Mouse (Mus musculus) lung, postnatal 0 days (tissue): ENCODE data around the gene Hist1h4i. TPM values are rescaled to one million over a fixed set of nuclear protein-coding genes. Genes with fewer than 3 reads are reported as not detected.

Experiments
- ATAC-seq: fragments of 200-750 bp; cut with Nextera tagmentation; 2 replicates; pipeline ENCODE4 v1.8.0; 2017; ENCODE audit warnings: moderate library complexity
- DNase-seq: peaks from one replicate; pipeline ENCODE4 v3.0.0-alpha.2; 2016; ENCODE audit warnings: low spot score
- H3K27ac ChIP-seq: fragments of 300-500 bp; sonication (generic); 2 replicates; pipeline ENCODE4 v1.5.1; 2014; ENCODE audit warnings: antibody characterized with exemption, mild to moderate bottlenecking, low read length, mixed read lengths
- H3K27me3 ChIP-seq: fragments of 300-500 bp; sonication (generic); replicated peaks from 2 replicates; pipeline ENCODE4 v1.6.1; 2014; ENCODE audit warnings: low read length, mixed read lengths; ENCODE audit not compliant: insufficient read depth
- H3K36me3 ChIP-seq: fragments of 300-500 bp; sonication (generic); 2 replicates; pipeline ENCODE4 v1.6.1; 2014; ENCODE audit warnings: low read length, mixed read lengths; ENCODE audit not compliant: insufficient read depth
- H3K4me1 ChIP-seq: fragments of 300-500 bp; sonication (generic); 2 replicates; pipeline ENCODE4 v1.6.1; 2014; ENCODE audit warnings: antibody characterized with exemption, low read depth, low read length, mixed read lengths; ENCODE audit not compliant: insufficient read depth
- H3K4me2 ChIP-seq: fragments of 300-500 bp; sonication (generic); replicated peaks from 2 replicates; pipeline ENCODE4 v1.6.1; 2014; ENCODE audit warnings: low read depth, mild to moderate bottlenecking, low read length, moderate library complexity, mixed read lengths
- H3K4me3 ChIP-seq: fragments of 300-500 bp; sonication (generic); 2 replicates; pipeline ENCODE4 v1.5.1; 2014; ENCODE audit warnings: low read depth, low read length
- H3K9ac ChIP-seq: fragments of 300-500 bp; sonication (generic); replicated peaks from 2 replicates; pipeline ENCODE4 v1.6.1; 2014; ENCODE audit warnings: low read depth, mild to moderate bottlenecking
- H3K9me3 ChIP-seq: fragments of 300-500 bp; sonication (generic); 2 replicates; pipeline ENCODE4 v1.6.1; 2016; ENCODE audit warnings: low read length, mixed read lengths
- CTCF ChIP-seq: IDR thresholded peaks from 2 replicates; pipeline ENCODE4 v1.5.1; 2016; ENCODE audit warnings: antibody characterized with exemption, mild to moderate bottlenecking
- EP300 ChIP-seq: IDR thresholded peaks from 2 replicates; pipeline ENCODE4 v1.6.1; 2016; ENCODE audit warnings: antibody characterized with exemption, mild to moderate bottlenecking, control low read depth
- WGBS: fragments of 180-500 bp; shearing (Covaris S2); extraction: QIAGEN DNeasy Blood & Tissue Kit; methylation state at CpG from one replicate; pipeline ENCODE4 v1.1.7; 2014; 5-methylcytosine and 5-hydroxymethylcytosine counted together
- polyA plus RNA-seq: library from polyadenylated mRNA; unstranded; fragments of >200 nt; fragmentation: Nextera tagmentation; extraction: Ambion mirVana; gene quantifications from 2 replicates; pipeline ENCODE4 v1.2.1, GENCODE M21; 2015

Hist1h4i gene
- polyA plus RNA-seq, 1 experiment from 2014 or later = 4.6 TPM

DNA sequence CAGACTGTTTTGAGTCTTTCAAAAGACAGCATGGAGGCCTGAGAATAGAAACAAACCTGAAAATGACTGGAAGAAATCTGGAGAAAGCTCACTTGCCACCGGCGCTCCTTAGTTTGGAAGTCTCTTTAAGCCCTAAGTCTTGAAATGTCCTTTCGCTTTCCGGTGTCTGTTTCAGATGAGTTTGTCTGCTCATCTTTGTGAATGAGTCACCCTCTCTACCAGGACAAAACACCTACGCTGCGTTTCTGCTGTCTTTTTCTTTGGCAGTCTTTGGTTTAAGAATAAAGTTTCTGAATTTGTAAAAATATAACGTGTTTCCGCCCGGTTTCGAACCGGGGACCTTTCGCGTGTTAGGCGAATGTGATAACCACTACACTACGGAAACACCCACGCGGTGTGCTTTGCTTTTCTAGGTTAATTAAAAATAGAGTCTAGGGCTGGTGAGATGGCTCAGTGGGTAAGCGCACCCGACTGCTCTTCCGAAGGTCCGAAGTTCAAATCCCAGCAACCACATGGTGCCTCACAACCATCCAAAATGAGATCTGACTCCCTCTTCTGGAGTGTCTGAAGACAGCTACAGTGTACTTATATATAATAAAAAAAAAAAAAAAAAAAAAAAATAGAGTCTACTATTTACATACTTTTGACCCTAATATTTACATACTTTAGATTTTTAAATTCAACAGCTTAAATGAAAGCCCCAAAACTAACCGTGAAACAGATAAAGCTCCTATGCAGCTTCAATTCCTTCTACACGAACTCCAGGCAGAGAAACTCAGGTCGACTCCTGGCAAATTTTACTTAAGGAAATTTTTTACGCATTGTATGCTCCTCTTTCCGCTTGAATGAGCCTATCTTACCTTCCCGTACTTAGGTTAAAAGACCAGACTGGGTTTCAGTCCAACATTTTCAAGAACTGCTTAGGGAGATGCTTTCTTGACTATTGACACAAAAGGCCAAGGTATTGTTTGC lies 25.4 kb downstream of the Hist1h4i start:
- DNase-seq = peak; percentile 64
- WGBS = 17% methylated on average over 27 of the region's 27 CpGs
- Histone ChIP-seq H3K4me3 (no peak overlapping the region), H3K27ac (no peak overlapping the region), H3K9me3 (no peaks in the 10 kb centered on the region), H3K36me3 (no peaks in the 10 kb centered on the region), H3K4me2 (0 out of 2 replicates have a peak overlapping the region, but pooled peaks have one; percentile 12), H3K27me3 (peaks cover 28% of the 10 kb centered on the region), H3K4me1 (peaks cover 5% of the 10 kb centered on the region; the same call in 1 of the 2 replicates), H3K9ac (no peak overlapping the region)
- ATAC-seq = peak; percentile 88
- TF ChIP-seq CTCF (peak; percentile 32), EP300 (peak; percentile 25; the same call in 1 of the 2 replicates)

DNA sequence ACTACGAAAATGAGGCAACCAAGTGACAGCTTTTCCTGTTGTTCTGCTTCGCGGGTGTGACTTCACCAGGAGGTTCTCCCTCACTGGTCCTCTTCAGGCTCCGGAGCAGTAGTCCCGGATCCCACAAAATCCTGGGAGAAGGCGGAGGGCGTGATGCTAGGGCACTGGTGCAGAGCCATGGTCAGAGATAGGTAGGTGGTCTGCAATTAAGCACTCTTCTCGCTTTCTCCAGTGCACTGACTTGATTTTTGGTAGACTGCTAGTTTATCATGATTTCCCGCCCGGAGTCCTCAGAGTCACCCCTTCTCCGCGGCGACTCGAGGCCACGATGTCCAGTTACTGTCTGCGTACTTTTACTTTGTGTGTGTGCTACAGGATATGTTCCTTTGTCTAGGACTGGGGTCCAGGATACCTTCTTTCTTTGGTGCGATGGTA lies 26.7 kb downstream of the Hist1h4i start:
- DNase-seq (no peak), ATAC-seq (no peak)
- Histone ChIP-seq H3K4me2 (peak overlapping the region; percentile 52), H3K27me3 (peaks cover 36% of the 10 kb centered on the region), H3K4me1 (peaks cover 5% of the 10 kb centered on the region; the same call in 1 of the 2 replicates), H3K9me3 (no peaks in the 10 kb centered on the region), H3K27ac (no peak overlapping the region), H3K36me3 (no peaks in the 10 kb centered on the region), H3K4me3 (peak overlapping the region; percentile 24), H3K9ac (no peak overlapping the region)
- TF ChIP-seq EP300 = no peak
- no peak for TF ChIP-seq CTCF
- 10% methylated on average over 17 of the region's 17 CpGs for WGBS

- Histone ChIP-seq H3K36me3 (no peaks in the 10 kb centered on the region), H3K4me3 (peak overlapping the region; percentile 24; the same call in 1 of the 2 replicates), H3K27ac (no peak overlapping the region), H3K9ac (no peak overlapping the region), H3K4me2 (peak overlapping the region; percentile 52), H3K27me3 (peaks cover 43% of the 10 kb centered on the region), H3K9me3 (no peaks in the 10 kb centered on the region), H3K4me1 (peaks cover 5% of the 10 kb centered on the region; the same call in 1 of the 2 replicates)
- TF ChIP-seq EP300 (no peak), CTCF (no peak)
- DNase-seq (no peak), ATAC-seq (no peak)
- 15% methylated on average over 13 of the region's 13 CpGs for WGBS
Observed at GRCm38 (mm10) chr13:22013716-22014115, 27.4 kb downstream of the Hist1h4i start.

GRCm38 (mm10) chr13:22009642-22010041 lies 31.5 kb downstream of the Hist1h4i start, which contains the start of gene Prss16:
Prss16 (minus strand) TSS chr13:22009742.
- DNase-seq = no peak

DNA sequence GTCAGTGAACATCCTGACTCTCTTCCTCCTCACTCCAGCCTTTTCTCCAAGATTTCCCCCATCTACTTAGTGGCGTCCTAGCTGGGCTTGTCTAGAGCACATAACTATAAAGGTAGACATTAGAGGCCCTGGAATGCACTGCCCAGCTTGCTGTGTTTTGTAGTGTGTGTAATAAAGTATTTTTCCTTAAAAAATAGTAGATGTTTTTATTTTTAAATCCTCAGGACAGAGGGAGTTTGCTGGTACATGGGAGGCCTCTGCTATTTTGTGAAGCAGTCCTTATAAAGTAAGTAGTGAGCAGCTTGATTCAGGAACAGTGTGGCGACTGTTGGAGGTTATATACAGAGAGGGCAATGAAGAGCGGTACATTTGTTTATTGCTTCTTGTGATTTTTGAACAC lies 32.5 kb downstream of the Hist1h4i start:
- H3K4me3 ChIP-seq = no peak overlapping the region
- no peak for ATAC-seq
- WGBS = 80% methylated on average over 3 of the region's 3 CpGs
- H3K27ac ChIP-seq = no peak overlapping the region
- DNase-seq = no peak
- H3K9ac ChIP-seq = no peak overlapping the region
- no peaks in the 10 kb centered on the region for H3K9me3 ChIP-seq
- TF ChIP-seq EP300 = no peak
- TF ChIP-seq CTCF = no peak
- no peaks in the 10 kb centered on the region for H3K36me3 ChIP-seq
- peaks cover 68% of the 10 kb centered on the region for H3K27me3 ChIP-seq
- no peak overlapping the region for H3K4me2 ChIP-seq
- H3K4me1 ChIP-seq = peaks cover 4% of the 10 kb centered on the region; the same call in 1 of the 2 replicates

More at GRCm38 (mm10) chr13:22009642-22010041, 31.5 kb downstream of the Hist1h4i start, which contains the start of gene Prss16:
- Histone ChIP-seq H3K27me3 (peaks cover 70% of the 10 kb centered on the region), H3K9ac (no peak within 1 kb of the TSS), H3K4me1 (peaks cover 9% of the 10 kb centered on the region; the same call in 1 of the 2 replicates), H3K4me2 (no peak within 1 kb of the TSS), H3K27ac (no peak within 1 kb of the TSS), H3K9me3 (no peaks in the 10 kb centered on the region), H3K36me3 (no peaks in the 10 kb centered on the region), H3K4me3 (no peak within 1 kb of the TSS)
- no peak for ATAC-seq
- TF ChIP-seq EP300 (no peak), CTCF (no peak)
- 31% methylated on average over 7 of the region's 7 CpGs for WGBS

GRCm38 (mm10) chr13:22007872-22008271 lies 33.3 kb downstream of the Hist1h4i start:
- WGBS = 50% methylated on average over 7 of the region's 7 CpGs
- no peak for ATAC-seq
- no peaks in the 10 kb centered on the region for H3K9me3 ChIP-seq
- DNase-seq = no peak
- H3K4me2 ChIP-seq = no peak overlapping the region
- no peak overlapping the region for H3K9ac ChIP-seq
- H3K36me3 ChIP-seq = no peaks in the 10 kb centered on the region
- peaks cover 63% of the 10 kb centered on the region for H3K27me3 ChIP-seq
- H3K4me3 ChIP-seq = no peak overlapping the region
- H3K27ac ChIP-seq = no peak overlapping the region
- peaks cover 4% of the 10 kb centered on the region; the same call in 1 of the 2 replicates for H3K4me1 ChIP-seq
- no peak for TF ChIP-seq CTCF
